Mouse (Mus musculus): Measurements from ENCODE around the gene AC129217.1. TPM values are rescaled to one million over a fixed set of nuclear protein-coding genes. Genes with fewer than 3 reads are reported as not detected.
A peak's percentile ranks its signal among the peaks of the same experiment; 100 is the strongest.
"Not testable (repeated sequence)": the region's sequence is repeated elsewhere in the genome, so short reads cannot be mapped to it uniquely, and the experiment has no call there.

Gene AC129217.1
- total and polyA plus RNA-seq, 3 experiments: not detected

GRCm38 (mm10) chr19:8859018-8859417 lies 29.4 kb downstream of the AC129217.1 start:
- intact Hi-C loops (cut with DNase I): loop anchor here (2.0 kb wide), 1 partner anchor 252 kb away; no protein-coding TSS in a partner anchor
- Histone ChIP-seq H3K27me3 (ENCODE audit: control insufficient read depth, insufficient read depth, low read length) (0 out of 2 replicates have a peak, but pooled peaks cover 2% of the 10 kb centered on the region), H3K27ac (no peak overlapping the region), H3K9ac (ENCODE audit: low read depth, low read length) (no peak overlapping the region), H3K79me2 (replicated peaks; ENCODE audit: control insufficient read depth, insufficient read depth, low read length) (no peaks in the 10 kb centered on the region), H3K4me3 (no peak overlapping the region), H3K4me1 (ENCODE audit: control insufficient read depth, insufficient read depth, low read length) (no peaks in the 10 kb centered on the region), H3K36me3 (ENCODE audit: control insufficient read depth, insufficient read depth, low read length) (no peaks in the 10 kb centered on the region)
- no peak for DNase-seq
- 29% methylated on average over 1 of the region's 1 CpGs for WGBS
- TF ChIP-seq EP300 (IDR thresholded peaks at IDR 0.05; ENCODE audit: insufficient read depth, low read depth, low read length): no peak
- peak; percentile 63 for TF ChIP-seq CTCF (IDR thresholded peaks at IDR 0.05)

GRCm38 (mm10) chr19:8864265-8864664 lies 34.7 kb downstream of the AC129217.1 start:
- no peak overlapping the region for H3K27ac ChIP-seq
- no peaks in the 10 kb centered on the region for H3K36me3 ChIP-seq (ENCODE audit: control insufficient read depth, insufficient read depth, low read length)
- no peak overlapping the region for H3K9ac ChIP-seq (ENCODE audit: low read depth, low read length)
- no peaks in the 10 kb centered on the region for H3K4me1 ChIP-seq (ENCODE audit: control insufficient read depth, insufficient read depth, low read length)
- H3K4me3 ChIP-seq: no peak overlapping the region
- 69% methylated on average over 6 of the region's 6 CpGs for WGBS
- H3K79me2 ChIP-seq (replicated peaks; ENCODE audit: control insufficient read depth, insufficient read depth, low read length): no peaks in the 10 kb centered on the region
- no peak for TF ChIP-seq POLR2A (IDR thresholded peaks at IDR 0.05; ENCODE audit: insufficient read depth, low read depth, low read length)
- TF ChIP-seq EP300 (IDR thresholded peaks at IDR 0.05; ENCODE audit: insufficient read depth, low read depth, low read length): no peak
- no peak for TF ChIP-seq CTCF (IDR thresholded peaks at IDR 0.05)
- DNase-seq: no peak
- 0 out of 2 replicates have a peak, but pooled peaks cover 2% of the 10 kb centered on the region for H3K27me3 ChIP-seq (ENCODE audit: control insufficient read depth, insufficient read depth, low read length)
- intact Hi-C loops (cut with DNase I): no loop called here

DNA sequence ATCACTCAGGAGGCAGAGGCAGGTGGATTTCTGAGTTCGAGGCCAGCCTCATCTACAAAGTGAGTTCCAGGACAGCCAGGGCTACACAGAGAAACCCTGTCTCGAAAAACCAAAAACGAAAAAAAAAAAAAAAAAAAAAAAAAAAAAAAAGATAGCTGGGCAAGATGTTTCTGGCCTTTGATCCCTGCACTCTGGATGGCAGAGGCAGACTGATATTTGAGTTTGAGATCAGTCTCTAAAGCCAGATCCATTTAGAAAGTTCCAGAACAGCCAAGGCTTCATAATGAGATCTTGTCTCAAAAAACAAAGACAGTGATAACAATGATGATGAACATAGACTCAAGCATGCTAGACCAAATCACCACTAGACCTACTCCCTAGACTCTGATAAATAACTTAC lies 40.8 kb downstream of the AC129217.1 start:
- not testable (repeated sequence) for DNase-seq; H3K9ac ChIP-seq (ENCODE audit: low read depth, low read length); H3K27me3 ChIP-seq (ENCODE audit: control insufficient read depth, insufficient read depth, low read length); H3K36me3 ChIP-seq (ENCODE audit: control insufficient read depth, insufficient read depth, low read length); H3K79me2 ChIP-seq (replicated peaks; ENCODE audit: control insufficient read depth, insufficient read depth, low read length); H3K4me3 ChIP-seq; H3K4me1 ChIP-seq (ENCODE audit: control insufficient read depth, insufficient read depth, low read length)
- intact Hi-C loops (cut with DNase I): loop anchor here (2.0 to 5.0 kb wide), 3 partner anchors 18 to 97 kb away; partner anchors contain the start of genes 1810009A15Rik, Eef1g, Gm49416 and Polr2g
- peak overlapping the region; percentile 94; the same call in 1 of the 2 replicates for H3K27ac ChIP-seq
- WGBS: 70% methylated on average over 3 of the region's 3 CpGs

- no peak for DNase-seq
- H3K9ac ChIP-seq (ENCODE audit: low read depth, low read length): peak overlapping the region; percentile 52
- H3K4me3 ChIP-seq: peak overlapping the region; percentile 91
- 0 out of 2 replicates have a peak, but pooled peaks cover 1% of the 10 kb centered on the region for H3K79me2 ChIP-seq (replicated peaks; ENCODE audit: control insufficient read depth, insufficient read depth, low read length)
- peaks cover 2% of the 10 kb centered on the region; the same call in 1 of the 2 replicates for H3K36me3 ChIP-seq (ENCODE audit: control insufficient read depth, insufficient read depth, low read length)
- no peaks in the 10 kb centered on the region for H3K27me3 ChIP-seq (ENCODE audit: control insufficient read depth, insufficient read depth, low read length)
- peaks cover 3% of the 10 kb centered on the region for H3K4me1 ChIP-seq (ENCODE audit: control insufficient read depth, insufficient read depth, low read length)
- intact Hi-C loops (cut with DNase I): loop anchor here (1.0 to 5.0 kb wide), 4 partner anchors 9 to 96 kb away; partner anchors contain the start of genes 1810009A15Rik, Eef1g, Gm49416 and Polr2g
- H3K27ac ChIP-seq: peak overlapping the region; percentile 94
- 22% methylated on average over 9 of the region's 9 CpGs for WGBS
- TF ChIP-seq CTCF (IDR thresholded peaks at IDR 0.05) (no peak), POLR2A (IDR thresholded peaks at IDR 0.05; ENCODE audit: insufficient read depth, low read depth, low read length) (no peak), EP300 (IDR thresholded peaks at IDR 0.05; ENCODE audit: insufficient read depth, low read depth, low read length) (no peak)
Measured at GRCm38 (mm10) chr19:8870838-8871237, 41.3 kb downstream of the AC129217.1 start.

GRCm38 (mm10) chr19:8871267-8872186 lies 42.0 kb downstream of the AC129217.1 start, which contains the start of gene Ubxn1:
Gene Ubxn1, plus strand, starts transcription at chr19:8871496.
- H3K4me1 ChIP-seq (ENCODE audit: control insufficient read depth, insufficient read depth, low read length): peaks cover 3% of the 10 kb centered on the region
- WGBS: 1% methylated on average over 59 of the region's 59 CpGs
- peak within 1 kb of the TSS; percentile 91 for H3K4me3 ChIP-seq
- H3K79me2 ChIP-seq (replicated peaks; ENCODE audit: control insufficient read depth, insufficient read depth, low read length): 0 out of 2 replicates have a peak, but pooled peaks cover 1% of the 10 kb centered on the region
- peak within 1 kb of the TSS; percentile 83 for H3K9ac ChIP-seq (ENCODE audit: low read depth, low read length)
- peak; percentile 98 to 99 for DNase-seq
- no peaks in the 10 kb centered on the region for H3K27me3 ChIP-seq (ENCODE audit: control insufficient read depth, insufficient read depth, low read length)
- H3K36me3 ChIP-seq (ENCODE audit: control insufficient read depth, insufficient read depth, low read length): peaks cover 2% of the 10 kb centered on the region; the same call in 1 of the 2 replicates
- intact Hi-C loops (cut with DNase I): loop anchor here (1.0 to 5.0 kb wide), 4 partner anchors 9 to 96 kb away; partner anchors contain the start of genes 1810009A15Rik, Eef1g, Gm49416 and Polr2g
- TF ChIP-seq EP300 (IDR thresholded peaks at IDR 0.05; ENCODE audit: insufficient read depth, low read depth, low read length) (peak; percentile 96), POLR2A (IDR thresholded peaks at IDR 0.05; ENCODE audit: insufficient read depth, low read depth, low read length) (peak; percentile 87), CTCF (IDR thresholded peaks at IDR 0.05) (no peak)
- H3K27ac ChIP-seq: peak within 1 kb of the TSS; percentile 94

All from heart, adult 2 months (tissue).